Mouse (Mus musculus) fibroblast of lung, adult 2 months (primary cell): ENCODE data around the gene Aprt.
"Not testable (repeated sequence)": the region's sequence is repeated elsewhere in the genome, so short reads cannot be mapped to it uniquely, and the experiment has no call there.

Source experiments
- DNase-seq: peaks from one replicate; pipeline ENCODE4 v3.0.0-alpha.2; 2011; ENCODE audit warnings: low read depth

The Aprt gene

GRCm38 (mm10) chr8:122586171-122586570, 9.5 kb upstream of the Aprt start:
- no peak for DNase-seq

- DNase-seq: peak; percentile 33
Observed at GRCm38 (mm10) chr8:122585411-122585891, 8.7 kb upstream of the Aprt start.

GRCm38 (mm10) chr8:122584981-122585380, 8.3 kb upstream of the Aprt start:
- no peak for DNase-seq

GRCm38 (mm10) chr8:122580926-122581325, 4.2 kb upstream of the Aprt start:
- no peak for DNase-seq

- no peak for DNase-seq
Observed at GRCm38 (mm10) chr8:122579196-122579595, 2.5 kb upstream of the Aprt start.

GRCm38 (mm10) chr8:122577116-122577515, 407 bp upstream of the Aprt start:
- DNase-seq: no peak

- DNase-seq: no peak
Observed at GRCm38 (mm10) chr8:122575735-122576647, 718 bp downstream of the Aprt start.

- DNase-seq: no peak
Observed at GRCm38 (mm10) chr8:122575286-122575685, 1.4 kb downstream of the Aprt start.

GRCm38 (mm10) chr8:122574667-122575251, 1.9 kb downstream of the Aprt start:
- DNase-seq: no peak

GRCm38 (mm10) chr8:122574264-122574663, 2.4 kb downstream of the Aprt start:
- DNase-seq: no peak

- no peak for DNase-seq
Observed at GRCm38 (mm10) chr8:122573577-122573976, 3.1 kb downstream of the Aprt start.

- DNase-seq: not testable (repeated sequence)
Observed at GRCm38 (mm10) chr8:122573176-122573575, 3.5 kb downstream of the Aprt start.

- no peak for DNase-seq
Observed at GRCm38 (mm10) chr8:122572751-122573150, 4.0 kb downstream of the Aprt start.

- DNase-seq: no peak
Observed at GRCm38 (mm10) chr8:122571750-122572267, 4.9 kb downstream of the Aprt start.

- DNase-seq: no peak
Observed at GRCm38 (mm10) chr8:122571153-122571552, 5.6 kb downstream of the Aprt start.

- DNase-seq: no peak
Observed at GRCm38 (mm10) chr8:122569996-122570395, 6.7 kb downstream of the Aprt start.

- DNase-seq: no peak
Observed at GRCm38 (mm10) chr8:122569329-122569728, 7.4 kb downstream of the Aprt start.

- DNase-seq: no peak
Observed at GRCm38 (mm10) chr8:122568881-122569309, 7.8 kb downstream of the Aprt start.

GRCm38 (mm10) chr8:122568109-122568504, 8.6 kb downstream of the Aprt start:
- DNase-seq: no peak

- peak; percentile 98 for DNase-seq
Observed at GRCm38 (mm10) chr8:122567361-122568108, 9.2 kb downstream of the Aprt start, which contains the start of gene Cdt1. TSS of gene Cdt1 (plus strand) at chr8:122568015.

GRCm38 (mm10) chr8:122566766-122567165, 9.9 kb downstream of the Aprt start:
- no peak for DNase-seq
